Mouse (Mus musculus): ENCODE measurements around the gene Hnrnpll.

DNA sequence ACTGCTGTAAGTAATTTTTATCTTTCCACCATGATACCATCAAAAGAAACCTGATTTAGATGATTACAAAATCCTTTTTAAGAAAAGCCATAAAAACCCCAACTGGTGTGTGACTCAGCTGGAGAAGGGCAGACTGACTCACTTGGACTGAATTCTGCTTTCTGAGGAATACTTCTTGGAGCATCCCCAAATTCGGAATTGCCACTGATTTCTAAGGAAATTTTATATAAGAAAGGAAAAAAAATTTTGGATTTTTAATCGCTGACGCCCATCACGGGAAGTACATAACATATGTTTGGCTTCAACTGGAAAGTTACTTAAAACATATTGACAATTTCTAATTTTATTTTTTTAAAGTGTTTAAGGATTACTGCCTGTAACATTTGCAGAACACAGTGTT, 16.6 kb upstream of the Hnrnpll start:
- TF ChIP-seq POLR2A (IDR thresholded peaks at IDR 0.05; ENCODE audit: insufficient read depth, low read depth, low read length) (no peak), EP300 (IDR thresholded peaks at IDR 0.05; ENCODE audit: insufficient read depth, low read depth, low read length) (no peak)
